Mouse (Mus musculus) lung, embryonic 14.5 days (tissue): Measurements from ENCODE around the gene Gm11127. TPM values are rescaled to one million over a fixed set of nuclear protein-coding genes. Genes with fewer than 3 reads are reported as not detected.

Source experiments
- ATAC-seq: fragments of 200-750 bp; cut with Nextera tagmentation; 2 replicates; pipeline ENCODE4 v1.8.0; 2017; ENCODE audit warnings: mild to moderate bottlenecking, moderate TSS enrichment, moderate library complexity; ENCODE audit not compliant: insufficient read depth
- DNase-seq: peaks from one replicate; pipeline ENCODE4 v3.0.0-alpha.2; 2015
- H3K27ac ChIP-seq: fragments of 300-500 bp; sonication (generic); 2 replicates; pipeline ENCODE4 v1.5.1; 2014; ENCODE audit warnings: low read depth, mild to moderate bottlenecking, moderate library complexity
- H3K27me3 ChIP-seq: fragments of 300-500 bp; sonication (generic); 2 replicates; pipeline ENCODE4 v1.6.1; 2014; ENCODE audit warnings: low read length, control low read depth; ENCODE audit not compliant: insufficient read depth
- H3K36me3 ChIP-seq: fragments of 300-500 bp; sonication (generic); 2 replicates; pipeline ENCODE4 v1.6.1; 2014; ENCODE audit warnings: control low read depth; ENCODE audit not compliant: insufficient read depth
- H3K4me1 ChIP-seq: fragments of 300-500 bp; sonication (generic); 2 replicates; pipeline ENCODE4 v1.6.1; 2014; ENCODE audit warnings: antibody characterized with exemption, control low read depth; ENCODE audit not compliant: insufficient read depth
- H3K4me2 ChIP-seq: fragments of 300-500 bp; sonication (generic); 2 replicates; pipeline ENCODE4 v1.6.1; 2014; ENCODE audit warnings: mild to moderate bottlenecking
- H3K4me3 ChIP-seq: fragments of 300-500 bp; sonication (generic); 2 replicates; pipeline ENCODE4 v1.5.1; 2014; ENCODE audit warnings: low read depth, low read length
- H3K9ac ChIP-seq: fragments of 300-500 bp; sonication (generic); 2 replicates; pipeline ENCODE4 v1.6.1; 2014
- H3K9me3 ChIP-seq: fragments of 300-500 bp; sonication (generic); 2 replicates; pipeline ENCODE4 v1.6.1; 2016; ENCODE audit warnings: low read depth, low read length, control low read depth
- CTCF ChIP-seq: IDR thresholded peaks from 2 replicates; pipeline ENCODE4 v1.5.1; 2016; ENCODE audit warnings: antibody characterized with exemption, low read depth
- WGBS: fragments of 180-500 bp; shearing (Covaris S2); extraction: QIAGEN DNeasy Blood & Tissue Kit; methylation state at CpG from one replicate; pipeline ENCODE4 v1.1.7; 2014; 5-methylcytosine and 5-hydroxymethylcytosine counted together
- polyA plus RNA-seq: library from polyadenylated mRNA; unstranded; fragments of >200 nt; fragmentation: Nextera tagmentation; extraction: Ambion mirVana; gene quantifications from 2 replicates; pipeline ENCODE4 v1.2.1, GENCODE M21; 2014

Gene Gm11127
- polyA plus RNA-seq, 1 experiment from 2014 or later: not detected

- TF ChIP-seq CTCF: no peak
- no peak overlapping the region for H3K27ac ChIP-seq
- H3K36me3 ChIP-seq: no peaks in the 10 kb centered on the region
- H3K9ac ChIP-seq: no peak overlapping the region
- H3K9me3 ChIP-seq: no peaks in the 10 kb centered on the region
- no peaks in the 10 kb centered on the region; the same call in none of the 2 replicates for H3K27me3 ChIP-seq
- WGBS: 86% methylated on average over 7 of the region's 7 CpGs
- no peak overlapping the region for H3K4me2 ChIP-seq
- no peak overlapping the region for H3K4me3 ChIP-seq
- no peaks in the 10 kb centered on the region for H3K4me1 ChIP-seq
- DNase-seq (no peak), ATAC-seq (no peak)
Measured at GRCm38 (mm10) chr17:36028879-36029619, 29.1 kb downstream of the Gm11127 start.

- no peaks in the 10 kb centered on the region for H3K9me3 ChIP-seq
- WGBS: 77% methylated on average over 4 of the region's 4 CpGs
- TF ChIP-seq CTCF: no peak
- H3K4me3 ChIP-seq: no peak overlapping the region
- 0 out of 2 replicates have a peak, but pooled peaks cover 9% of the 10 kb centered on the region for H3K4me1 ChIP-seq
- no peak overlapping the region for H3K27ac ChIP-seq
- H3K27me3 ChIP-seq: no peaks in the 10 kb centered on the region; the same call in none of the 2 replicates
- no peak for ATAC-seq
- no peak for DNase-seq
- H3K9ac ChIP-seq: no peak overlapping the region
- no peaks in the 10 kb centered on the region for H3K36me3 ChIP-seq
- no peak overlapping the region for H3K4me2 ChIP-seq
Measured at GRCm38 (mm10) chr17:36027663-36028062, 30.5 kb downstream of the Gm11127 start.

- DNase-seq: no peak
- WGBS: 47% methylated on average over 4 of the region's 4 CpGs
- no peaks in the 10 kb centered on the region for H3K36me3 ChIP-seq
- 0 out of 2 replicates have a peak, but pooled peaks cover 9% of the 10 kb centered on the region for H3K4me1 ChIP-seq
- H3K9ac ChIP-seq: no peak overlapping the region
- H3K27ac ChIP-seq: no peak overlapping the region
- H3K4me2 ChIP-seq: no peak overlapping the region
- H3K4me3 ChIP-seq: no peak overlapping the region
- no peaks in the 10 kb centered on the region for H3K27me3 ChIP-seq
- TF ChIP-seq CTCF: no peak
- H3K9me3 ChIP-seq: no peaks in the 10 kb centered on the region
- ATAC-seq: no peak
Measured at GRCm38 (mm10) chr17:36025901-36026300, 32.3 kb downstream of the Gm11127 start.

- TF ChIP-seq CTCF: no peak
- H3K4me1 ChIP-seq: 0 out of 2 replicates have a peak, but pooled peaks cover 12% of the 10 kb centered on the region
- H3K4me3 ChIP-seq: no peak overlapping the region
- DNase-seq: no peak
- no peak overlapping the region for H3K4me2 ChIP-seq
- no peak overlapping the region for H3K27ac ChIP-seq
- H3K9me3 ChIP-seq: no peaks in the 10 kb centered on the region
- WGBS: 44% methylated on average over 5 of the region's 5 CpGs
- no peak for ATAC-seq
- H3K9ac ChIP-seq: no peak overlapping the region
- no peaks in the 10 kb centered on the region for H3K27me3 ChIP-seq
- H3K36me3 ChIP-seq: no peaks in the 10 kb centered on the region
Measured at GRCm38 (mm10) chr17:36025197-36025596, 33.0 kb downstream of the Gm11127 start.

- ATAC-seq: peak; percentile 53; the same call in 1 of the 2 replicates
Measured at GRCm38 (mm10) chr17:36023710-36024654, 34.2 kb downstream of the Gm11127 start.

GRCm38 (mm10) chr17:36022922-36023321, 35.2 kb downstream of the Gm11127 start:
- no peak for ATAC-seq
- 81% methylated on average over 6 of the region's 6 CpGs for WGBS
- Histone ChIP-seq H3K27ac (peak overlapping the region; percentile 18; the same call in 1 of the 2 replicates), H3K9me3 (no peaks in the 10 kb centered on the region), H3K4me2 (no peak overlapping the region), H3K9ac (no peak overlapping the region), H3K36me3 (no peaks in the 10 kb centered on the region), H3K27me3 (no peaks in the 10 kb centered on the region), H3K4me1 (0 out of 2 replicates have a peak, but pooled peaks cover 12% of the 10 kb centered on the region), H3K4me3 (no peak overlapping the region)
- TF ChIP-seq CTCF: no peak
- DNase-seq: no peak

More at GRCm38 (mm10) chr17:36023710-36024654, 34.2 kb downstream of the Gm11127 start:
- Histone ChIP-seq H3K27me3 (no peaks in the 10 kb centered on the region), H3K27ac (peak overlapping the region; percentile 76), H3K4me3 (no peak overlapping the region), H3K4me2 (no peak overlapping the region), H3K9ac (no peak overlapping the region), H3K9me3 (no peaks in the 10 kb centered on the region), H3K36me3 (no peaks in the 10 kb centered on the region), H3K4me1 (0 out of 2 replicates have a peak, but pooled peaks cover 12% of the 10 kb centered on the region)
- no peak for TF ChIP-seq CTCF
- WGBS: 48% methylated on average over 9 of the region's 9 CpGs
- DNase-seq: peak; percentile 34
